Mouse (Mus musculus) heart, embryonic 15.5 days (tissue): ENCODE measurements around the gene Nsun4. TPM values are rescaled to one million over a fixed set of nuclear protein-coding genes. Genes with fewer than 3 reads are reported as not detected.
A peak's percentile ranks its signal among the peaks of the same experiment; 100 is the strongest.

Experiments used
- ATAC-seq: fragments of 200-750 bp; cut with Nextera tagmentation; replicated peaks from 2 replicates; pipeline ENCODE4 v1.8.0; 2017; ENCODE audit warnings: low read depth, moderate TSS enrichment; ENCODE audit not compliant: insufficient number of reproducible peaks, insufficient read depth, low FRiP score
- H3K27ac ChIP-seq: fragments of 300-500 bp; sonication (generic); 2 replicates; pipeline ENCODE4 v1.5.1; 2015; ENCODE audit warnings: mild to moderate bottlenecking, inconsistent platforms
- H3K27me3 ChIP-seq: fragments of 300-500 bp; sonication (generic); 2 replicates; pipeline ENCODE4 v1.6.1; 2015; ENCODE audit warnings: inconsistent platforms
- H3K36me3 ChIP-seq: fragments of 300-500 bp; sonication (generic); 2 replicates; pipeline ENCODE4 v1.6.1; 2015; ENCODE audit warnings: mild to moderate bottlenecking, inconsistent platforms
- H3K4me1 ChIP-seq: fragments of 300-500 bp; sonication (generic); replicated peaks from 2 replicates; pipeline ENCODE4 v1.6.1; 2015; ENCODE audit warnings: inconsistent platforms
- H3K4me2 ChIP-seq: fragments of 300-500 bp; sonication (generic); 2 replicates; pipeline ENCODE4 v1.6.1; 2015; ENCODE audit warnings: inconsistent platforms, mild to moderate bottlenecking, moderate library complexity
- H3K4me3 ChIP-seq: fragments of 300-500 bp; sonication (generic); 2 replicates; pipeline ENCODE4 v1.5.1; 2015; ENCODE audit warnings: mild to moderate bottlenecking, inconsistent platforms
- H3K9ac ChIP-seq: fragments of 300-500 bp; sonication (generic); 2 replicates; pipeline ENCODE4 v1.6.1; 2015; ENCODE audit warnings: mild to moderate bottlenecking, inconsistent platforms
- H3K9me3 ChIP-seq: fragments of 300-500 bp; sonication (generic); replicated peaks from 2 replicates; pipeline ENCODE4 v1.6.1; 2016; ENCODE audit warnings: inconsistent platforms
- WGBS: fragments of 180-500 bp; shearing (Covaris S2); methylation state at CpG from one replicate; pipeline ENCODE4 v1.1.7; 2015; ENCODE audit warnings: mixed read lengths; 5-methylcytosine and 5-hydroxymethylcytosine counted together
- polyA plus RNA-seq: library from polyadenylated mRNA; unstranded; fragments of >200 nt; fragmentation: Nextera tagmentation; extraction: Ambion mirVana; gene quantifications from 2 replicates; pipeline ENCODE4 v1.2.1, GENCODE M21; 2015

The Nsun4 gene
- polyA plus RNA-seq = 26.3 and 27.2 TPM in 2 replicates

DNA sequence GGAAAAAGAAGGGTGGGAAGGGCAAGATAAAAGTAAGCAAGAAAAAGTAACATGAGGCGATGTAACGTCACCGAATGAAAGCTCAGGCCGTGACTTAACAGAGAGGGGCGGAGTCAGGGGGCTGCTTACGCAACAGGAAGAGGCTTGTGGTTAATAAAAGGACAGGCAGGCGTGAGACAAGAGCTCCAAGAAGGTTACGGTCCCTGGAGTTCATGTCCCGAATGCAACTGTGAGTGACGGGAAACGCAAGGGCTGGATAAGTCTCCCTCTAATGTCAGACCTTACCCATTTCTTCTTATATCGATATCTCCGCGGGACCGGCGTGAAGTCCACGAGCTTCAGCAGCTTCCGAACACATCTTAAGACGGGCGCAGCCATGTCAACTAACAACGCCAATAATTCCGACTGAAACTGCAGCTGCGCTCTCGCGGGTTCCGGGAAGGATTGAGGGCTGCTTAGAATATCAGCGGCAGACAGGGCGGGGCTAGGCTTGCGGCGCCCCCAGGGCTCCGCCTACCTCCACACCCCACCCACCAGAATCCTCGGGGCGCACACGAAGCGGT is at the start of gene Nsun4:
Gene Nsun4, minus strand, starts transcription at position 478 of the 563 bp plus-strand sequence.
- Histone ChIP-seq H3K4me1 (peaks cover 13% of the 10 kb centered on the region), H3K36me3 (no peaks in the 10 kb centered on the region), H3K27ac (peak within 1 kb of the TSS; percentile 95), H3K9me3 (no peaks in the 10 kb centered on the region), H3K4me2 (peak within 1 kb of the TSS; percentile 88), H3K27me3 (no peaks in the 10 kb centered on the region), H3K9ac (peak within 1 kb of the TSS; percentile 52), H3K4me3 (peak within 1 kb of the TSS; percentile 67)
- peak; percentile 95 for ATAC-seq
- under 1% methylated on average over 35 of the region's 35 CpGs for WGBS

DNA sequence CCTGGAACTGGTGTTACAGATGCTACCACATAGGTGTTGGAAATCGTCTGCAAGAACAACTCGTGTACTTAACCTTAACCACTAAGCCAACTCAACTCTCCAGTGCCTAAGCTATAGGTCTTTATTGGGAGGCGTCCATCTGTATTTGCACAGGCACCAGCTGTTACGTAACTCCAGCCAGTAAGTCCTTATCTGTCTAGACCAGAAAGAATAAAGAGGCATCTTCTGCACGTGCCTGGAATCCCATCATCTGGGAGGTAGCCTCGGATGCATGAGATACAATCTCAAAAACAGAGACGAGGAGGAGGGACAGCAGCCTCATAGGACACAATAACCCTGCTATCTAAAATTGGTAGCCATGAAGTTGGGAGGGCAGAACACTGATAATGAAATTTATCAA is 47.3 kb upstream of the Nsun4 start:
- 74% methylated on average over 7 of the region's 7 CpGs for WGBS
- Histone ChIP-seq H3K4me2 (no peak overlapping the region), H3K36me3 (peaks cover 51% of the 10 kb centered on the region), H3K4me1 (no peaks in the 10 kb centered on the region), H3K27ac (no peak overlapping the region), H3K9me3 (no peaks in the 10 kb centered on the region), H3K27me3 (no peaks in the 10 kb centered on the region), H3K9ac (no peak overlapping the region), H3K4me3 (no peak overlapping the region)
- no peak for ATAC-seq

DNA sequence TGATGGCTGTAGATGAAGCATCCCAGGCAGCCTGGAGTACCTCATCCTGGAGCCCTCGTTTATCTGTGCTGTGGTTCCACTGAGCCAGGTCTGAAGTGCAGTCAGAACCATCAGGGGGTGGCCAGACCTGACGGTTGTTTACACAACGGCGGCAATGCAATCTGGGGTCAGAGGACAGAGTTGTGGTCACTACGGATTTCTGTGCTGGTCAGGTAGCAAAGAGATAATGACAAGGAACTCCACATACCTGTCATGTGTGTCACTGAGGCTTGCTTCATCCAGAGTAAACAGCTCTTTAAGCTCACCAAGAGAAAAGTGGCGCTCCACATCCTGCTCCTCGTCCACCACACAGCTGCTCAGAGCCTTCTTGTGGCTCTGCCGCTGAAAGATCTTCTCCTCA is 43.5 kb upstream of the Nsun4 start:
- Histone ChIP-seq H3K36me3 (peaks cover 73% of the 10 kb centered on the region), H3K4me3 (no peak overlapping the region), H3K4me2 (no peak overlapping the region), H3K27ac (no peak overlapping the region), H3K4me1 (no peaks in the 10 kb centered on the region), H3K27me3 (no peaks in the 10 kb centered on the region), H3K9me3 (no peaks in the 10 kb centered on the region), H3K9ac (no peak overlapping the region)
- ATAC-seq = no peak
- 76% methylated on average over 8 of the region's 8 CpGs for WGBS

DNA sequence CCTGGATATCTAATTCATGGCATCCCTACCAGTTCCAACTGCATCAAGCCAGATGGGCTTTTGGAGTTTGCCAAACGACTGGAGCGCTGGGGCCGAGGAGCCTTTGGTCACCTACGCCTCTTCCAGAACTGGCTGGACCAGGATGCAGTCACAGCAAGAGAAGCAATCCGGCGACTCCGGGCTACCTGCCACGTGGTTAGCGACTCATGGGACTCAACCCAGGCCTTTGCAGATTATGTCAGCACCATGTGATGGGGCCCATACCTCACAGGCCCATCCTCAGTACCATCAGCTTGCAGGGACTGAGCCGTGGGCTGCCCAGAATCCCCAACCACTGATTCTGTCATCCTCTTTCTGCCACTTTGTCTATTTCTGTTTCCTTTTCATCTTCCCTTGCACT is 42.6 kb upstream of the Nsun4 start:
- Histone ChIP-seq H3K9ac (no peak overlapping the region), H3K36me3 (peaks cover 78% of the 10 kb centered on the region), H3K27me3 (no peaks in the 10 kb centered on the region), H3K27ac (no peak overlapping the region), H3K4me3 (no peak overlapping the region), H3K4me1 (no peaks in the 10 kb centered on the region), H3K9me3 (no peaks in the 10 kb centered on the region), H3K4me2 (no peak overlapping the region)
- ATAC-seq = no peak
- WGBS = 87% methylated on average over 10 of the region's 10 CpGs

DNA sequence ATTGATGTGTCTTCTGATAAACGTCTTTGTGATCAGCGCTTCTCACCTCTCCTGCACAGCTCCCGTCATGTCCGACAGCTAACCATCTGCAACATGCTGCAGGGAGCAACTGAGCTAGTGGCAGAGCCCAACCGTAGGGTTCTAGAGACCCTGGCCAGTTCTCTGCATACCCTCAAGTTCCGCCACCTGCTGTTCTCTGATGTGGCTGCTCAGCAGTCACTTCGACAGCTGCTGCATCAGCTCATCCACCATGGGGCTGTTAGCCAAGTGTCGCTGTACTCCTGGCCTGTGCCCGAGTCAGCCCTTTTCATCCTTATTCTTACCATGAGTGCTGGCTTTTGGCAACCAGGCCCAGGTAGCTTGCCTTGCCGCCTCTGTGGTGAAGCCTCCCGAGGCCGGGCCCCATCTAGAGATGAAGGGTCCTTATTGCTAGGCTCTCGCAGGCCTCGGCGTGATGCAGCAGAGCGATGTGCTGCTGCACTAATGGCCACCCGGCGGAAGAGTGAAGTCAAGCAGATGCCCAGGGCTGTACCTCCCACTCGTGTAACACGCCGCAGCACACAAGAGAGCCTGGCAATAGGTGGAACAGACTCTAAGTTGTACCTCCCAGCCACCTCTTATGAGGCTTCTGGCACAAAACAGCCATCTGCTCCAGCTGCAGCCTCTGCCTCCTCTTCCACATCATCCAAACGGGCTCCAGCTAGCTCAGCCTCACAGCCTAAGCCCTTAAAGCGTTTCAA is 35.0 kb upstream of the Nsun4 start:
- H3K36me3 ChIP-seq = peaks cover 85% of the 10 kb centered on the region
- no peak for ATAC-seq
- H3K27ac ChIP-seq = no peak overlapping the region
- H3K9me3 ChIP-seq = no peaks in the 10 kb centered on the region
- H3K9ac ChIP-seq = no peak overlapping the region
- no peak overlapping the region for H3K4me3 ChIP-seq
- 86% methylated on average over 23 of the region's 23 CpGs for WGBS
- H3K4me1 ChIP-seq = no peaks in the 10 kb centered on the region
- no peak overlapping the region for H3K4me2 ChIP-seq
- no peaks in the 10 kb centered on the region for H3K27me3 ChIP-seq

DNA sequence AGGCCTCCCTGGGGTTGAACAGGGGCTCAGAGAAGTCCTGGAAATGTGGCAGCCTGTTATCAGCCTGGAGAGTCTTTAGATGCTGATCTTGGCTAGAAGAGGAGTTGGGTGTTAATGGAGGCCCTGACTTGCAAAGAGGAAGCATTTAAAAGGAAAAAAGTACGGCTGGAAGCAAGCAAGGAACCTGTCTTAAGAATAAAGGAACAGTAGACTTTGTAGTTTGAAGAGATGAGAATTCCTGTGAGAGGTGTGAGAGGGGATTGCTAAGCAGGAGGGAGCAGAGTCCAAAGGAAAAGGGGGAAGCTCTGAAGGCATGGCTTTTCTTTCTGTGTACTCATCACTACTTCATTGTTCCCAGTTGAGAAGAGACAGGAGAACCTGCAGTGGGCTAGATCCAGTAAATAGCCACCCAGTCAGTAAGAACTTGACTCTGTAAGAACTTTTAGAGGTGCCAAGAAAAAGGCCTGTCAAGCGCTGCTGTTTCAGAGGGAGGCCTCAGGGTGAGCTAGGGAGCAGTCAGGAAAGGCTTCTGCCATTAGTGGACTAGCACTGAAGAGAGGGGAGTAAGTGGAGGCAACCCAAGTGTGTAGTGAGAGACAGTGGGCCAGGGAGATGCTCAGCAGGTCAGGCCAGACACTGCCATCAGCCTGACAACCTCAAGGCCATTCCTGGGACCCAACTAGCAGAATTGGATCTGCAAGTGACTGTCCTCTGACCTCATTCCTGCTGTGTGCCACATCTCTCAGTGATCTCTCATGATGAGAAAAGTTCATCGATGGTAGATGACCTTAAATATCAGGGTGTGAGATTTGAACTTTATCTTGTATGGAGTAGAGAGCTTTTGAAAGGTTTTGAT is 23.8 kb upstream of the Nsun4 start:
- WGBS = 38% methylated on average over 3 of the region's 3 CpGs
- H3K9ac ChIP-seq = peak overlapping the region; percentile 87

DNA sequence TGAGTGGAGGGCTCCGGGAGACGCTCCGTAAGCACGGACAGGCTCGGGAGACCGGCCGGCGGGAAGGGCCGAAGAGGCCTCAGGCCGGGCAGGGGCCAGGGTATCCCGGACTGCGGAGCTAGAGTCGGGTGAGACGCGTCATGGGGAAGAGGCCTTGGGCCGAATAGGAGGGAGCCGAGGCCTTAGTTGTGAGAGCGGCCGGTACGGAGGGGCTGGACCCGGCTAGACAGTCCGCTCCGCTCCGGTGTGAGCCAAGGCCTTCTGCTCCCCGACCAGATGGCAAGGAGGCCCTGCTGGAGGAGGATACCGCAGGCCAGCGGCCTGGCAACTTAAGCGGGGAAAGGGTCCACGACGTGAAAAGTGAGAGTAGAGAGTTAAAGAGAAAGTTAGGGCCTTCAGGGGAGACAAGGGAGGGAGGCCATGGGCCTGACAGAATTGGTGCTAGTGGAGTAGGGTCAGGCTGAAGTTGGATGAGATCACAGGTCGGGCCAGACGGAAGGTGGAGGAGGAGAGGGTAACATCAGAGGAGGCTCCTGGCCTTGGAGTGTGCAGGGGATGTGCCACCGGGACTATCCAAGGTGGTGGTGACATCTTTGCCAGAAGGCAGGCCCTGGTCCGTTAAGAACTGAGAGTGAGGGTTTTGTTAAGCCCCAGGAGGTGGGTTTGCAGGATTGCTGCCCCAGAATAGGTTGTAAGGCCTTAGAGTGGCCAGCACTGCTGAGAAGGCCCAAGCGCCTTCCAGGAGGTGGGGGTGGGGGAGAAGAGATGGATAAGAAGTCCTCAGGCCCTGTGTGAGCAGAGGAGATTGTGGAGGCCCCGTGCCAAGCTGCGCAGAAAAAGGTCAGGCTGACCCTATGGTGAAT is 22.9 kb upstream of the Nsun4 start:
- Histone ChIP-seq H3K4me1 (peaks cover 31% of the 10 kb centered on the region), H3K4me3 (peak overlapping the region; percentile 72), H3K9me3 (no peaks in the 10 kb centered on the region), H3K4me2 (peak overlapping the region; percentile 81), H3K27ac (peak overlapping the region; percentile 97), H3K9ac (peak overlapping the region; percentile 87), H3K27me3 (no peaks in the 10 kb centered on the region), H3K36me3 (peaks cover 21% of the 10 kb centered on the region)
- peak; percentile 21 for ATAC-seq
- 2% methylated on average over 37 of the region's 37 CpGs for WGBS

More for the DNA sequence above, 23.8 kb upstream of the Nsun4 start:
- Histone ChIP-seq H3K4me2 (peak overlapping the region; percentile 81), H3K27ac (peak overlapping the region; percentile 97), H3K4me1 (peaks cover 27% of the 10 kb centered on the region), H3K9me3 (no peaks in the 10 kb centered on the region), H3K27me3 (no peaks in the 10 kb centered on the region), H3K4me3 (peak overlapping the region; percentile 72), H3K36me3 (peaks cover 26% of the 10 kb centered on the region)
- no peak for ATAC-seq

DNA sequence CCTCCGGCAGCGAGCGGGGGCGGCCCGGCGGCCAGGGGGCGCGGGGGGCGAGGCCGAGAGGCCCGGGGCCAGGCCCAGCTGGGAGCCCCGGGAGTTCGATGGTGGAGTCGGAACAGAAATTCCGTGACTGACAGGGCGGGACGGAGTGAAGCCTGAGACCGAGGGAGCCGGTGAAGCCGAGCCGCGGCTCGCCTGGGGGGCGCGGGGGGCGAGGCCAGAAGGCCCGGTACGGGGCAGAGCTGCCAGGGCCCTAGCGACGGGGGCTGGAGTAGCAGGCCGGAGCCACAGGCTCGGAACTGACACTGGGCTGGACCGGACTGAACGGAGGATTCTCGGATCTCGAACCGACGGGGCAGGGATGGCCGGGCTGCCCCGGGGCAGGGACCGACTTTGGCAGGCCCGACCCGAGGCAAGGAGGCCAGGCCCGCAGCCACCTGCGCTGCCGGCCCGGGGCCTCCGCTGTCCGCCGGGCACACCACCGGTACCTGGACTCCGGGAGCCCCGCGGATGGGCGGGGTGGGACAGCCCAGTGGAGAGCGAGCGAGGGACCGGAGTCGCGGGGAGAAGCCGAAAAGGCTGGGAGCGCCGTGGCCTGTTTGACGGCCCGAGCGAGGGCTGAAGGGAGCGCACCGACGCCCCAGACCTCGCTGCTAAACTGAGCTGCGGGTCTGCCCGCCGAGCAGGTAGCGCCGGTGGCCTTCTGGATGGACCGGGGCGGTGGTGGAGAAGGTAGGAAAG is 22.1 kb upstream of the Nsun4 start:
- peaks cover 13% of the 10 kb centered on the region for H3K36me3 ChIP-seq
- peaks cover 31% of the 10 kb centered on the region for H3K4me1 ChIP-seq
- peak; percentile 73 for ATAC-seq
- H3K27me3 ChIP-seq = no peaks in the 10 kb centered on the region
- peak overlapping the region; percentile 72 for H3K4me3 ChIP-seq
- peak overlapping the region; percentile 97 for H3K27ac ChIP-seq
- under 1% methylated on average over 75 of the region's 77 CpGs for WGBS
- no peaks in the 10 kb centered on the region for H3K9me3 ChIP-seq
- H3K4me2 ChIP-seq = peak overlapping the region; percentile 81
- peak overlapping the region; percentile 87 for H3K9ac ChIP-seq

DNA sequence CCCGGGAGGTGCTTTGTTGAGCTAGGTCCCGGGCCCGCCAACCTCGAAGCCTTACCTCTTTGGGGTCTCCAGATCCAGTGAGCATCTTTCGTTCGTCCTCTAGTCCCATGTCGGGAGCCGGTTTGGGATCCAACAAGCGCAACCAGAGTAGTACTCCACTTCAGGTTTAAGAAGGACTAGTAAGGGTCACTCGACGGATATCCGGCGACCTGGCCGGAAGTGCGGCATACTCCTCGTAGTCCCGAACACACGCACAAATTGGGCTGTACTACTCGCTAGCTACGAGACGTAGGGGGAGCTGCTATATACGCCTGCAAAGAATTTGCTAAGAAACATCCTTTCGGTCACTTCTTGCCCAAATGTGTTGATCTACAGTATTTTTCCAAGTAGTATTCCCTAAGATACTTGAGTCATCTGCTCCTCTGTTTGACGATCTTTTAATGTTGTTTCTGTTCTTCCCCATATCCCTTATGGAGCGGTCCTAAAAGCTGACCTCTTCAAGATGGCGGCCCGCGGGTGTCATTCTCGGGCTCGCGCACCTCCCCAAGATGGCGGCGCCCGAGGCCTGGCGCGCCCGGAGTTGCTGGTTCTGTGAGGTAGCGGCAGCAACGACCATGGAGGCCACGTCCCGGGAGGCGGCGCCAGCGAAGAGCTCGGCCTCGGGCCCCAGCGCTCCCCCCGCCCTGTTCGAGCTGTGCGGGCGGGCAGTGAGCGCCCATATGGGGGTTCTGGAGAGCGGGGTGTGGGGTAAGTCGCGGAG is 21.4 kb upstream of the Nsun4 start, which contains the start of the genes Uqcrh and Lrrc41:
Gene Uqcrh, minus strand, starts transcription at position 211 of the 760 bp plus-strand sequence.
Gene Lrrc41, plus strand, starts transcription at position 409 of the 760 bp plus-strand sequence.
- Histone ChIP-seq H3K27ac (peak within 1 kb of the TSS; percentile 97), H3K9ac (peak within 1 kb of the TSS; percentile 87), H3K4me3 (peak within 1 kb of the TSS; percentile 72), H3K27me3 (no peaks in the 10 kb centered on the region), H3K9me3 (no peaks in the 10 kb centered on the region), H3K36me3 (peaks cover 12% of the 10 kb centered on the region), H3K4me2 (peak within 1 kb of the TSS; percentile 81), H3K4me1 (peaks cover 31% of the 10 kb centered on the region)
- peak; percentile 91 for ATAC-seq
- under 1% methylated on average over 55 of the region's 55 CpGs for WGBS
